Mouse (Mus musculus): ENCODE results near the gene Tor3a. TPM values are rescaled to one million over a fixed set of nuclear protein-coding genes. Genes with fewer than 3 reads are reported as not detected.

Gene Tor3a
- polyA plus RNA-seq (2015; fragmentation: Nextera tagmentation; extraction: Ambion mirVana) = 16.8 and 17.1 TPM in 2 replicates

GRCm38 (mm10) chr1:156674195-156675000, at the start of gene Tor3a:
Gene Tor3a (minus strand): TSS chr1:156674356.
- no peaks in the 10 kb centered on the region for H3K9me3 ChIP-seq (ENCODE audit: control insufficient read depth, low read length)
- no peaks in the 10 kb centered on the region for H3K27me3 ChIP-seq (ENCODE audit: control insufficient read depth, insufficient read depth, low read length)
- ATAC-seq (ENCODE audit: low FRiP score, low TSS enrichment) (peak; percentile 81), DNase-seq (ENCODE audit: low spot score) (peak; percentile 82)
- peak within 1 kb of the TSS; percentile 70 for H3K9ac ChIP-seq (ENCODE audit: low read length)
- no peaks in the 10 kb centered on the region for H3K36me3 ChIP-seq (ENCODE audit: control insufficient read depth, insufficient read depth, low read length)
- no peaks in the 10 kb centered on the region for H3K4me1 ChIP-seq (replicated peaks; ENCODE audit: control insufficient read depth, insufficient read depth)
- peak within 1 kb of the TSS; percentile 98 for H3K4me2 ChIP-seq (replicated peaks; ENCODE audit: low read depth)
- peak within 1 kb of the TSS; percentile 69 for H3K27ac ChIP-seq (replicated peaks)
- 8% methylated on average over 37 of the region's 37 CpGs for WGBS
- TF ChIP-seq CTCF (IDR thresholded peaks at IDR 0.05; ENCODE audit: low read depth) (no peak), EP300 (optimal IDR thresholded peaks at IDR 0.05) (no peak)
- H3K4me3 ChIP-seq (ENCODE audit: low read depth, low read length) = peak within 1 kb of the TSS; percentile 64

GRCm38 (mm10) chr1:156722089-156722488, 47.9 kb upstream of the Tor3a start:
- H3K9me3 ChIP-seq (ENCODE audit: control insufficient read depth, low read length) = no peaks in the 10 kb centered on the region
- H3K36me3 ChIP-seq (ENCODE audit: control insufficient read depth, insufficient read depth, low read length) = no peaks in the 10 kb centered on the region
- no peak overlapping the region for H3K27ac ChIP-seq (replicated peaks)
- H3K4me2 ChIP-seq (replicated peaks; ENCODE audit: low read depth) = no peak overlapping the region
- H3K9ac ChIP-seq (ENCODE audit: low read length) = no peak overlapping the region
- TF ChIP-seq EP300 (optimal IDR thresholded peaks at IDR 0.05) = no peak
- TF ChIP-seq CTCF (IDR thresholded peaks at IDR 0.05; ENCODE audit: low read depth) = no peak
- no peaks in the 10 kb centered on the region for H3K4me1 ChIP-seq (replicated peaks; ENCODE audit: control insufficient read depth, insufficient read depth)
- DNase-seq (ENCODE audit: low spot score) (no peak), ATAC-seq (ENCODE audit: low FRiP score, low TSS enrichment) (no peak)
- WGBS = 48% methylated on average over 6 of the region's 6 CpGs
- no peaks in the 10 kb centered on the region for H3K27me3 ChIP-seq (ENCODE audit: control insufficient read depth, insufficient read depth, low read length)
- H3K4me3 ChIP-seq (ENCODE audit: low read depth, low read length) = no peak overlapping the region

- Histone ChIP-seq H3K27ac (replicated peaks) (no peak overlapping the region), H3K4me3 (ENCODE audit: low read depth, low read length) (no peak overlapping the region), H3K36me3 (ENCODE audit: control insufficient read depth, insufficient read depth, low read length) (no peaks in the 10 kb centered on the region), H3K4me1 (replicated peaks; ENCODE audit: control insufficient read depth, insufficient read depth) (no peaks in the 10 kb centered on the region), H3K4me2 (replicated peaks; ENCODE audit: low read depth) (no peak overlapping the region), H3K9me3 (ENCODE audit: control insufficient read depth, low read length) (no peaks in the 10 kb centered on the region), H3K27me3 (ENCODE audit: control insufficient read depth, insufficient read depth, low read length) (no peaks in the 10 kb centered on the region), H3K9ac (ENCODE audit: low read length) (no peak overlapping the region)
- DNase-seq (ENCODE audit: low spot score) = peak; percentile 8
- TF ChIP-seq CTCF (IDR thresholded peaks at IDR 0.05; ENCODE audit: low read depth) (no peak), EP300 (optimal IDR thresholded peaks at IDR 0.05) (no peak)
- ATAC-seq (ENCODE audit: low FRiP score, low TSS enrichment) = no peak
- 72% methylated on average over 4 of the region's 4 CpGs for WGBS
Measured at GRCm38 (mm10) chr1:156720046-156720445, 45.9 kb upstream of the Tor3a start.

- no peaks in the 10 kb centered on the region for H3K27me3 ChIP-seq (ENCODE audit: control insufficient read depth, insufficient read depth, low read length)
- no peaks in the 10 kb centered on the region for H3K4me1 ChIP-seq (replicated peaks; ENCODE audit: control insufficient read depth, insufficient read depth)
- no peaks in the 10 kb centered on the region for H3K9me3 ChIP-seq (ENCODE audit: control insufficient read depth, low read length)
- H3K9ac ChIP-seq (ENCODE audit: low read length) = peak within 1 kb of the TSS; percentile 77
- 2% methylated on average over 29 of the region's 47 CpGs for WGBS
- TF ChIP-seq CTCF (IDR thresholded peaks at IDR 0.05; ENCODE audit: low read depth) = peak; percentile 21; the same call in 1 of the 2 replicates
- no peak for TF ChIP-seq EP300 (optimal IDR thresholded peaks at IDR 0.05)
- H3K27ac ChIP-seq (replicated peaks) = peak within 1 kb of the TSS; percentile 95
- peak within 1 kb of the TSS; percentile 80 for H3K4me3 ChIP-seq (ENCODE audit: low read depth, low read length)
- peak within 1 kb of the TSS; percentile 71 for H3K4me2 ChIP-seq (replicated peaks; ENCODE audit: low read depth)
- peak; percentile 98 for DNase-seq (ENCODE audit: low spot score)
- no peaks in the 10 kb centered on the region for H3K36me3 ChIP-seq (ENCODE audit: control insufficient read depth, insufficient read depth, low read length)
- peak; percentile 98 for ATAC-seq (ENCODE audit: low FRiP score, low TSS enrichment)
Measured at GRCm38 (mm10) chr1:156718950-156719805, 45.0 kb upstream of the Tor3a start, which contains the start of gene Fam20b. Gene Fam20b (minus strand): TSS chr1:156719086.

- DNase-seq (ENCODE audit: low spot score) (no peak), ATAC-seq (ENCODE audit: low FRiP score, low TSS enrichment) (peak; percentile 43)
Measured at GRCm38 (mm10) chr1:156718286-156718949, 44.3 kb upstream of the Tor3a start.

More at GRCm38 (mm10) chr1:156718286-156718949, 44.3 kb upstream of the Tor3a start:
- Histone ChIP-seq H3K36me3 (ENCODE audit: control insufficient read depth, insufficient read depth, low read length) (no peaks in the 10 kb centered on the region), H3K4me1 (replicated peaks; ENCODE audit: control insufficient read depth, insufficient read depth) (no peaks in the 10 kb centered on the region), H3K9me3 (ENCODE audit: control insufficient read depth, low read length) (no peaks in the 10 kb centered on the region), H3K27ac (replicated peaks) (peak overlapping the region; percentile 95), H3K4me2 (replicated peaks; ENCODE audit: low read depth) (peak overlapping the region; percentile 71), H3K9ac (ENCODE audit: low read length) (peak overlapping the region; percentile 77), H3K4me3 (ENCODE audit: low read depth, low read length) (peak overlapping the region; percentile 80), H3K27me3 (ENCODE audit: control insufficient read depth, insufficient read depth, low read length) (no peaks in the 10 kb centered on the region)
- 1% methylated on average over 47 of the region's 73 CpGs for WGBS
- TF ChIP-seq EP300 (optimal IDR thresholded peaks at IDR 0.05) (no peak), CTCF (IDR thresholded peaks at IDR 0.05; ENCODE audit: low read depth) (peak; percentile 47)

Measured in stomach, postnatal 0 days (tissue).